Mouse (Mus musculus) midbrain, embryonic 14.5 days (tissue): Measurements from ENCODE around the gene Sgce. TPM values are rescaled to one million over a fixed set of nuclear protein-coding genes. Genes with fewer than 3 reads are reported as not detected.

Experiments used
- ATAC-seq: fragments of 200-750 bp; cut with Nextera tagmentation; 2 replicates; pipeline ENCODE4 v1.8.0; 2017; ENCODE audit warnings: moderate number of reproducible peaks, moderate library complexity; ENCODE audit not compliant: low FRiP score, low TSS enrichment
- DNase-seq: peaks from one replicate; pipeline ENCODE4 v3.0.0-alpha.2; 2015
- H3K27ac ChIP-seq: fragments of 300-500 bp; sonication (generic); replicated peaks from 2 replicates; pipeline ENCODE4 v1.5.1; 2014; ENCODE audit warnings: mild to moderate bottlenecking, low read depth, low read length, moderate library complexity
- H3K27me3 ChIP-seq: fragments of 300-500 bp; sonication (generic); 2 replicates; pipeline ENCODE4 v1.6.1; 2014; ENCODE audit warnings: low read length, control low read depth, mixed read lengths; ENCODE audit not compliant: control insufficient read depth, insufficient read depth
- H3K36me3 ChIP-seq: fragments of 300-500 bp; sonication (generic); 2 replicates; pipeline ENCODE4 v1.6.1; 2014; ENCODE audit warnings: low read length, control low read depth; ENCODE audit not compliant: control insufficient read depth, insufficient read depth
- H3K4me1 ChIP-seq: fragments of 300-500 bp; sonication (generic); 2 replicates; pipeline ENCODE4 v1.6.1; 2014; ENCODE audit warnings: mild to moderate bottlenecking, antibody characterized with exemption, low read length, control low read depth; ENCODE audit not compliant: control insufficient read depth, insufficient read depth
- H3K4me2 ChIP-seq: fragments of 300-500 bp; sonication (generic); 2 replicates; pipeline ENCODE4 v1.6.1; 2014; ENCODE audit warnings: mild to moderate bottlenecking, low read length, moderate library complexity
- H3K4me3 ChIP-seq: fragments of 300-500 bp; sonication (generic); replicated peaks from 2 replicates; pipeline ENCODE4 v1.5.1; 2014; ENCODE audit warnings: low read depth, low read length
- H3K9ac ChIP-seq: fragments of 300-500 bp; sonication (generic); replicated peaks from 2 replicates; pipeline ENCODE4 v1.6.1; 2014; ENCODE audit warnings: mild to moderate bottlenecking, low read length, moderate library complexity
- H3K9me3 ChIP-seq: fragments of 300-500 bp; sonication (generic); 2 replicates; pipeline ENCODE4 v1.6.1; 2016; ENCODE audit warnings: low read length, control low read depth, mixed read lengths; ENCODE audit not compliant: control insufficient read depth
- WGBS: fragments of 180-500 bp; shearing (Covaris S2); extraction: QIAGEN DNeasy Blood & Tissue Kit; methylation state at CpG from one replicate; pipeline ENCODE4 v1.1.7; 2014; 5-methylcytosine and 5-hydroxymethylcytosine counted together
- polyA plus RNA-seq: library from polyadenylated mRNA; unstranded; fragments of >200 nt; fragmentation: Nextera tagmentation; extraction: Ambion mirVana; gene quantifications from 2 replicates; pipeline ENCODE4 v1.2.1, GENCODE M21; 2014

Gene Sgce
- polyA plus RNA-seq, 1 experiment from 2014 or later, result 51.0 TPM

DNA sequence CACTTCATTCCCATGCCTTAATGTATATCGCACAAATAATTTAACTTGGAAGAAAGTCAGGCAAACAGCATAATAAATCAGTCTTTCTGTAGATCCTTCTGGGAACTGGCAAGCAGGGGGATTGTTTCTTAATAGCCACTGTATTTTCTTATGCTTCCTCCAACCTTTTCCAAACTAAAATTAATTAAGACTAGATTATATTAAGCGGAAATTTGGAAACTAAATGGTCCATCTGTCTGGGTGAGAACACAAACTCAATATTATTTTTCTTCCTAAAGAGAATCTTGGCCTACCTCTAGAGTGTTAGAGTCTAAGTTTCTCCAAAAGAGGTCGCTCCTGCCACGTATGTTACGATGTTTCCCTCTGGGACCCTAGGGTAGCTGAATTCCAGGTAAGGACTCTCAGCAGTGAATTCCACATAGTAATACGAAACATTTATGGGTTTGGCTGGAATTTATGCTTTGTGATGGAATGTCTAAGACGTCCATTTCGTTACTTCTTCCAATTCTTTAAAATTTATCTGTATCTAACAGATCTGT lies 94.3 kb downstream of the Sgce start:
- no peaks in the 10 kb centered on the region for H3K27me3 ChIP-seq
- WGBS, result 83% methylated on average over 8 of the region's 8 CpGs
- H3K36me3 ChIP-seq, result no peaks in the 10 kb centered on the region
- no peak for ATAC-seq
- no peak overlapping the region for H3K4me2 ChIP-seq
- no peaks in the 10 kb centered on the region for H3K4me1 ChIP-seq
- no peak overlapping the region for H3K4me3 ChIP-seq
- no peak overlapping the region for H3K9ac ChIP-seq
- H3K27ac ChIP-seq, result no peak overlapping the region
- DNase-seq, result peak; percentile 12
- H3K9me3 ChIP-seq, result no peaks in the 10 kb centered on the region

DNA sequence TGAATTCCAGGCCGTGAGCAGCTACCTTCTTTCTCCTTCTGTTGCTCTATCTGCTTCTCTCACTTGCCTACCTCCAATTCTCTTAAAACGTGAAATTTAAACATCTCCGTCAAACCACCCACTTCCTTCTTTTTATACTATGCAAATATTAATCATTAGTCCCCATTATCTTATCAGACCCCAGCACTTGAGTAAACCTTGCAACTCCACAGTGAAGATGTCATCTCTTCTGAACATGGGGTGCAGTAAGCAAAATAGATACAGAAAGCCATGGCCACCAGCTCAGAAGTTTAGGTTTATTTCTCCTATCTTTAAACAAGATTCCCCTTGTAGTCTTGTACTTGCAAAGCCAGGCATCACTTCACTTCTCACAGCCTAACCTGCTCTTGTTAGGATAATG lies 99.7 kb downstream of the Sgce start:
- no peaks in the 10 kb centered on the region for H3K27me3 ChIP-seq
- H3K4me1 ChIP-seq, result no peaks in the 10 kb centered on the region
- WGBS, result 86% methylated on average over 3 of the region's 3 CpGs
- H3K4me3 ChIP-seq, result no peak overlapping the region
- ATAC-seq (no peak), DNase-seq (no peak)
- no peak overlapping the region for H3K27ac ChIP-seq
- peaks cover 2% of the 10 kb centered on the region; the same call in 1 of the 2 replicates for H3K36me3 ChIP-seq
- H3K9me3 ChIP-seq, result no peaks in the 10 kb centered on the region
- H3K9ac ChIP-seq, result no peak overlapping the region
- no peak overlapping the region for H3K4me2 ChIP-seq

DNA sequence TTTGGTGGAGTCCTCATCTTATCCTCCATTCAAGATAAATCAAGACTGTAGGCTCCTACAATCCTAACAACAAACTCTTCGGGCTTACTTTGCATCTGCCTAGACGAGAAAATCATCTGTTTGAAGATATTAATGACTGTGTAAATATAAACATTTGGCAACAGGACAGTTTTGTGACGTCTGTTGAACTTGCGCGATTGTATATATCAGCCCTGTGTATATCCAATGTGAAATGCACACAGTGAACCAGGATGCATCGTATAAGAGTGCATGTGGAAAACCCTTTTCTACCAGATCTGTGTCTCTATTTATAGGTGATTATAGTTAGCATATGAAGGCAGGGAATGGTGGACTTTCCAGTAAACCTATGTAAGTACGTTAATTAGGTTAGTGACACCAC lies 104.9 kb downstream of the Sgce start:
- H3K27me3 ChIP-seq, result no peaks in the 10 kb centered on the region
- WGBS, result 96% methylated on average over 7 of the region's 7 CpGs

DNA sequence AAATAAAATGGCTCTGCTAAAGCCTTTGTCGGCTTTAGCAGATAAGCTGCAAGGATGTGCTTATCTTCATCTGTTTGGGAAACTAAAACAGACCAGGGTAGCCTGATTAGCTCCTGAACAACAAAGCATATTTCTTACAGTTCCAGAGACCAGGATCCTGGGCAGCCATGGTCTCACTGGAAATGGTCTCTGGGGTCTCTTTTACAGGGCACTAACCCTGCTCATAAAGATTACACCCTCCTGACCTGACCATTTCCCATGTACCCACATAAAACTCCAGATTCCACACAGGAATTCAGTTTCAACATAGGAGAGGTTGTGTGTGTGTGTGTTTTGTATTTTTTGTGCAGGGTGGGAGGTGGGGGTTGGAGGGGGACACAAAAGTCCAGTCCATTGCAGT lies 112.2 kb downstream of the Sgce start:
- Histone ChIP-seq H3K27me3 (no peaks in the 10 kb centered on the region), H3K4me1 (no peaks in the 10 kb centered on the region), H3K9ac (no peak overlapping the region), H3K36me3 (peaks cover 4% of the 10 kb centered on the region; the same call in 1 of the 2 replicates), H3K4me3 (no peak overlapping the region), H3K9me3 (no peaks in the 10 kb centered on the region), H3K27ac (no peak overlapping the region), H3K4me2 (no peak overlapping the region)
- no peak for DNase-seq
- no peak for ATAC-seq
- 72% methylated on average over 1 of the region's 1 CpGs for WGBS

More for the DNA sequence above, 104.9 kb downstream of the Sgce start:
- Histone ChIP-seq H3K9me3 (no peaks in the 10 kb centered on the region), H3K4me1 (no peaks in the 10 kb centered on the region), H3K4me2 (no peak overlapping the region), H3K4me3 (no peak overlapping the region), H3K9ac (no peak overlapping the region), H3K27ac (no peak overlapping the region), H3K36me3 (peaks cover 21% of the 10 kb centered on the region; the same call in 1 of the 2 replicates)
- DNase-seq (no peak), ATAC-seq (no peak)

DNA sequence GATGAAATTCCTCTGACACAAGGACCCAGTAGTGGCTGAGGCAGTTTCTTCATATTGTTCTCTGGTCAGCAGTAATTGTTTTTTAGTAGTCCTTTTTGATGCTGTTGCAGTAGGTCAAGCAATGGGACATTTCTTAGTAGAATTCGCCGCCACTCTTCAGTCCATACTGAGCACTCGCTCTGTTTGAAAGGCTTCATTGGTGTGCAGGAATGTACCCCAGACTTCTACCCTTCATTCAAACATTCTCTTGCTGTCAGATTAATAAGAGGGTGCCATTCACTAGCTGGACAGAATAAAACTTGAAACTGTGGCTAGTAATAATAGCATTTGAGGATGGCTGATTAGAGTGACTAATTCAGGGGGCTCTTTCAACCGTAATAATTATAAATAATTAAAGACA lies 113.8 kb downstream of the Sgce start:
- Histone ChIP-seq H3K36me3 (no peaks in the 10 kb centered on the region), H3K4me3 (no peak overlapping the region), H3K27me3 (no peaks in the 10 kb centered on the region), H3K4me2 (no peak overlapping the region), H3K27ac (no peak overlapping the region), H3K4me1 (no peaks in the 10 kb centered on the region), H3K9ac (no peak overlapping the region), H3K9me3 (no peaks in the 10 kb centered on the region)
- no peak for ATAC-seq
- DNase-seq, result no peak
- WGBS, result 15% methylated on average over 4 of the region's 4 CpGs

DNA sequence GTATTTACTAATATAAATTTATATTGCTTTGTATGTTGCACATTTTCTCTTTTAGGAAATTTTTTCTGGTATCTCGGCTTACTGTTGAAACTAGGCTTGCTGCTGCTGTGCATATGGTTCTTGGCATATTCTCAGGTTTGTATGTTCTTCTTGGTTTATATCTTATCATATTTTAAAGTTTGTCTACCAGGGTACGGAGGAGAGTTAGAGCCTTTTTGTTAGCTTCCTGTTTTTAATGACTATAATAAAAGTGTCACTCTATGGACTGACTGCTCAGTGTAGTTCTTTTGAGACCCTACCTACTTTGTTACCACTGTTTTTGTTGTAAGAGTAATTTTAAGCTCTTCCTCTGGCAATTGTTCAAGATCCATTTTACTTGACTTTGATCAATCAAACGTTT lies 115.5 kb downstream of the Sgce start:
- 56% methylated on average over 3 of the region's 3 CpGs for WGBS
- no peaks in the 10 kb centered on the region for H3K27me3 ChIP-seq
- H3K4me2 ChIP-seq, result no peak overlapping the region
- no peaks in the 10 kb centered on the region for H3K9me3 ChIP-seq
- H3K27ac ChIP-seq, result no peak overlapping the region
- H3K4me1 ChIP-seq, result no peaks in the 10 kb centered on the region
- H3K36me3 ChIP-seq, result no peaks in the 10 kb centered on the region
- no peak overlapping the region for H3K9ac ChIP-seq
- DNase-seq, result no peak
- no peak for ATAC-seq
- H3K4me3 ChIP-seq, result no peak overlapping the region

Other genes with a start within 250 kb of the Sgce start
- gene Col1a2, start 242.4 kb downstream of the Sgce start, polyA plus RNA-seq, result 2.4 and 88.1 TPM in 2 replicates
- 43.2 and 61.9 TPM in 2 replicates for gene Casd1, start 146.4 kb downstream of the Sgce start, polyA plus RNA-seq
- gene Peg10, start 99 bp upstream of the Sgce start, polyA plus RNA-seq, result 9.0 and 13.8 TPM in 2 replicates
- 31.8 and 49.3 TPM in 2 replicates for gene Ppp1r9a, start 155.7 kb upstream of the Sgce start, polyA plus RNA-seq